Mouse (Mus musculus) skeletal muscle tissue, postnatal 0 days (tissue): ENCODE measurements around the gene Gpn1. TPM values are rescaled to one million over a fixed set of nuclear protein-coding genes. Genes with fewer than 3 reads are reported as not detected.

Source experiments
- polyA plus RNA-seq: library from polyadenylated mRNA; unstranded; fragments of >200 nt; fragmentation: Nextera tagmentation; extraction: Ambion mirVana; gene quantifications from 2 replicates; pipeline ENCODE4 v1.2.1, GENCODE M21; 2015

Gpn1 gene
- 20.9 and 25.3 TPM in 2 replicates for polyA plus RNA-seq

DNA sequence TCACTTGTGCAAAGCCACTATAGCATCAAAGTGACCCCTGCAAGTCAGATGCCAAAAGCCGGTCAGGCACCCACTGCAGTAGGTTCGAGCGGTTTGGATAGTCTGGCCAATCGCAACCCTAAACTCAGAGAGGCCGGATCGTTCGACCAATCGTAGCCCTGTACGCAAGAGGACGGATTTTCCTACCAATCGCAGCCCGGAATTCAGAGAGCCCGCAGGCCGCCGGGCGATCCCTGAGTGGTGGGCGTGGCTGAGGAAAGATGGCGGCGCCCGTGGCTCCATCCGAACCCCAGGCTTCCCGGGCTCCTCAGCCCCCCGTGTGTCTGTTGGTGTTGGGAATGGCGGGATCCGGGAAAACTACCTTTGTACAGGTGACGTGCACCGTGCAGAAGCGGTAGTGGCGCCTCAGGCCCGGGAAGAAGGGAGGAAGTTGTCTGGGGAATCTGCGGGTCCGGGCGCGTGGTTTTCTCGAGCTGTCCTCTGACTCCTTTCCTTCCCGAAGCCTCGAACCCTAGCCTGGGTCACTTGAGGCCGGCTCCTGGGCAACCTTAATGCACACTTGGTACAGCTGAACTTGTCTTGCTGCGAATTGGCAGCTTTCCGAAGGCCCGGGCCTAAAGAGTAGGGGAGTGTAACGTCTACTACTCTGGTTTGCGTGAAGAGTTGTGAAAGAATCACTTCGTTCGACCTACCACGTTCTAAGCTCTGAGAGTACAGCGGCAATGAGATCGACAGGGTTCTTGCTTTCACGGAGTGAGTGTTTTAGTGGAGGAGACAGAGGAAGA is at the start of gene Gpn1:
TSS of gene Gpn1 (plus strand) at position 229 of the 785 bp plus-strand sequence.

DNA sequence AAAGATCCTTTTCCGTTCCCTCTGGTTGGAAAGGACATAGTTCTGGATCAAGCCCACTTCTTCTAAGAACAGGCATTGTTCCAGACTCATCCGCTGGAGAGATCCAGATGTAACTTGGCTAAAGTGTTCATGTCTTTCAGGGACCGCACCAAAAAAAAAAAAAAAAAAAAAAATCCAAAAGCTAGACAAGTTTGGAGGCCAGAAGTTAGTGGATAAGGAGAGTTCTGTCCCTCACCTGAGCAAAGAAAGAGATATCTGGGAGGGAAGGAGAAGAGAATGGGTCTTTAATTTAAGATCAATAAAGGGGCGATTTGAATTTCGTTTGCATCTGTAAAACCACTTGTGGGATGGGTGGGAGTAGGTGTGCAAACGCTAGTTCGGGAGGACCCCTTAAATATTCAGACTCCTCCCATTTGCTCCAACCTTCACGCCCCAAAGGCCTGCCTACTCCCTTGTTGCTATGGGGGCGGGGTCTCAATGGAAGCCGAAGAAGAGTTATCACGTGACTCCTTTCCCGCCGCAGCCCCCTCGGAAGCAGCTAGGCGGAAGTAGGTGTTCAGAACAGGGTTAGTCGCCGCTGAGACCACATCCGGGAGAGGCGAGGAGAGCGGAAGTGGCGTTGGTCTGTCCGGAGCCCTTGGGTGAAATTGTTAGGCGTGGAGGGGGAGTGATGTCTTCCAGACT is 42.5 kb upstream of the Gpn1 start, which contains the start of gene Zfp512:
TSS of gene Zfp512 (plus strand) at position 554 of the 684 bp plus-strand sequence.

DNA sequence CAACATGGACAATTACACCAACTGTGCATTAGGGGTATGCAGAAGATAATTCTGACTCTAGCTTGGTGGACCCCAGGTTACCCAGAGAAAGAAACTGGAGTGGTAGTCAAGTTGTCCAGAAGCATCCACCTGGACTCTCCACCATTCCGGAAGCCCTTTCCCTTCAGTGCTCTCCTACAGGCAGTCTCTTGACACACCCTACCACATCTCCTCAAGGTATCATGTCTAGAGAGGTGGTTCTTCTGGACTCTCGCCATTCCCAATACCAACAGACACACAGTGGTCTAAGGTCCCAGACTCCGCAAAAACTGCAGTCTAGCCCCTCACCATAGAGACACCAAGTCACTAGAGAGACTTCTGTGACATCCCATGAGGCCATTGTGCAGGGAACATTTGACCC is 9.1 kb upstream of the Gpn1 start, which contains the start of gene 4930548H24Rik:
TSS of gene 4930548H24Rik (plus strand) at position 301 of the 400 bp plus-strand sequence.

DNA sequence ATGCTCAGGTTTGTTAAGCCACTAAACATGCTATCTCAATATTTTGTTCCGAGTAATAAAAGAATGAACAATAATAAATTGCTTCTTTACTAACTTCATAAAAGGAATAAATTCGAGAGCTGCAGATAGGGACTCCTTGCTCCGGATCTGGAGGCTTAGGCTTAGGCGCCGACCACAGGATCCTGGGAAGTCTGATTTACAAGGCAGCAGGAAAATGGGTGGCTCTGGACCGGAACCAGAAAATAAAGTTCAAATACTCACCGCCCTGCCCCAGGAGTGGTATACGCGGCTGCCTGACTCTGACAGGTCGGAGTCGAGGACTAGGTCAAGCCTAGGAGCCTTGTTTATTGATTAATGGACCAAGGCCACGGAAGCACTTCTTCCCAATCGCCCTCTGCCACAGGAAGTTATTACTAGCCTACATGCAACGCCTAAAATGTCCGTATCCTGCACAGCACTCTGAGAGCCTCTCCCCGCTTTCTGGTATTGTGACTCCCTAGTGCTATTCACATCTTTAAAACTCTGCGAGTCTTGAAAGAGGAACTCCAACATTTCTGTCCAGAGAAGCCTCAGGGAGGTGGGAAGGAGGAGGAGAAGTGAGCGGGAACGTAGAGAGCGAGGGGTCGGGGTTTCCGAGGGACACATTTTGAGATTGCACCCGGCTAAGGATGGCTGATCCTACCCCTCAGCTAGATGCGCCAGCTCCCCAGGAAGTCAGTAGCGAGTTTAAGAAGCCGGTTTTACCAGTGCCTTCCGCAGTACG is 32.0 kb downstream of the Gpn1 start, which contains the start of gene Slc4a1ap:
TSS of gene Slc4a1ap (plus strand) at position 642 of the 763 bp plus-strand sequence.

DNA sequence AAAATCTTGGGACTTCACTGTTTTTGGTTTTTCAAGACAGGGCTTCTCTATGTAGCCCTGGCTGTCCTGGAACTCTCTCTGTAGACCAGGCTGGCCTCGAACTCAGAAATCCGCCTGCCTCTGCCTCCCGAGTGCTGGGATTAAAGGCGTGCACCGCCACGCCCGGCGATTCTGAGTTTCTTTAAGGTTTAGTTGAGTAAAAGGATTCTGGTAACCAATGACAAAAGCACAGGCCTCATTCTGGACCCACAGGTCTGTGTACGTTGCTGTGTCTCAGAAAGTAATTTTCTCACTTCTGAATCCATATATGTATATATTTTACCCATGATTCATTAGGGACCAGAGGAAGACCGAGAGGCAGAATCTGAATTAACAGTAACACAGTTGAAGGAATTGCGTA is 33.2 kb downstream of the Gpn1 start, which contains the start of gene Supt7l:
TSS of gene Supt7l (minus strand) at position 101 of the 400 bp plus-strand sequence.

Other genes with a start within 250 kb of the Gpn1 start
- 0.74 and 1.2 TPM in 2 replicates for gene Krtcap3, start 243.1 kb upstream of the Gpn1 start, polyA plus RNA-seq
- gene Ift172, start 203.6 kb upstream of the Gpn1 start, polyA plus RNA-seq = 10.1 and 11.2 TPM in 2 replicates
- gene Fndc4, start 198.7 kb upstream of the Gpn1 start, polyA plus RNA-seq = 14.3 and 18.7 TPM in 2 replicates
- gene Gckr, start 197.3 kb upstream of the Gpn1 start, polyA plus RNA-seq = 0.19 and 0.22 TPM in 2 replicates
- gene Zfp512, start 42.3 kb upstream of the Gpn1 start, polyA plus RNA-seq = 15.9 and 17.5 TPM in 2 replicates
- not detected in 2 replicates for gene 4930548H24Rik, start 9.0 kb upstream of the Gpn1 start, polyA plus RNA-seq
- gene Slc4a1ap, start 32.3 kb downstream of the Gpn1 start, polyA plus RNA-seq = 16.9 and 17.6 TPM in 2 replicates
- 10.6 and 11.8 TPM in 2 replicates for gene Supt7l, start 33.1 kb downstream of the Gpn1 start, polyA plus RNA-seq
- 471 and 480 TPM in 2 replicates for gene Mrpl33, start 102.2 kb downstream of the Gpn1 start, polyA plus RNA-seq
- 2.3 and 5.0 TPM in 2 replicates for gene Rbks, start 202.9 kb downstream of the Gpn1 start, polyA plus RNA-seq
- gene Babam2, start 202.9 kb downstream of the Gpn1 start, polyA plus RNA-seq = 42.2 and 45.6 TPM in 2 replicates